Mouse (Mus musculus) kidney, adult 2 months (tissue): ENCODE results near the gene Tmem132c. TPM values are rescaled to one million over a fixed set of nuclear protein-coding genes. Genes with fewer than 3 reads are reported as not detected.
"Not testable (repeated sequence)": the region's sequence is repeated elsewhere in the genome, so short reads cannot be mapped to it uniquely, and the experiment has no call there.

Experiments
- DNase-seq: peaks from one replicate; pipeline ENCODE4 v3.0.0; 2021
- H3K27ac ChIP-seq: fragments of 200-500 bp; 2 replicates; pipeline ENCODE4 v1.5.1; 2012; ENCODE audit warnings: low read depth, low read length, control low read depth, inconsistent platforms; ENCODE audit not compliant: insufficient read depth
- H3K27me3 ChIP-seq: fragments of 200-500 bp; replicated peaks from 2 replicates; pipeline ENCODE4 v1.6.1; 2012; ENCODE audit warnings: mild to moderate bottlenecking, moderate library complexity, low read length, inconsistent platforms; ENCODE audit not compliant: control insufficient read depth, insufficient read depth
- H3K36me3 ChIP-seq: fragments of 200-500 bp; 2 replicates; pipeline ENCODE4 v1.6.1; 2012; ENCODE audit warnings: mild to moderate bottlenecking, moderate library complexity, low read length, inconsistent platforms; ENCODE audit not compliant: control insufficient read depth, insufficient read depth
- H3K4me1 ChIP-seq: fragments of 200-500 bp; 2 replicates; pipeline ENCODE4 v1.6.1; 2011; ENCODE audit warnings: low read length; ENCODE audit not compliant: control insufficient read depth, insufficient read depth
- H3K4me3 ChIP-seq: fragments of 200-500 bp; 2 replicates; pipeline ENCODE4 v1.5.1; 2011; ENCODE audit warnings: mild to moderate bottlenecking, low read depth, low read length, control low read depth; ENCODE audit not compliant: insufficient read depth
- CTCF ChIP-seq: fragments of 200-500 bp; conservative IDR thresholded peaks from 2 replicates; pipeline ENCODE4 v1.5.1; 2011; ENCODE audit warnings: low read depth, mild to moderate bottlenecking, control low read depth, low read length, moderate library complexity, mixed read lengths; ENCODE audit not compliant: insufficient read depth, insufficient read length
- POLR2A ChIP-seq: fragments of 200-500 bp; IDR thresholded peaks from one replicate; pipeline ENCODE4 v1.6.1; 2011; ENCODE audit warnings: low read depth, low read length, control low read depth
- WGBS: fragments of 180-500 bp; shearing (Covaris S2); methylation state at CpG from one replicate; pipeline ENCODE4 v1.1.7; 2018; 5-methylcytosine and 5-hydroxymethylcytosine counted together
- polyA plus RNA-seq: library from polyadenylated mRNA; depleted of rRNA; stranded (reverse); fragments of >200 nt; gene quantifications from 2 replicates; pipeline ENCODE4 v1.2.3, GENCODE M21; 2012

Tmem132c gene
- polyA plus RNA-seq, 1 experiment, result 0.17 TPM

- Histone ChIP-seq H3K27me3 (no peaks in the 10 kb centered on the region), H3K4me3 (no peak overlapping the region), H3K4me1 (no peaks in the 10 kb centered on the region), H3K27ac (no peak overlapping the region), H3K36me3 (no peaks in the 10 kb centered on the region)
- no peak for DNase-seq
- TF ChIP-seq POLR2A (no peak), CTCF (0 out of 2 replicates have a peak, but pooled peaks have one; percentile 11)
- WGBS, result 37% methylated on average over 3 of the region's 3 CpGs
These were observed 99.5 kb downstream of the Tmem132c start for GRCm38 (mm10) chr5:127341158-127341557.

DNA sequence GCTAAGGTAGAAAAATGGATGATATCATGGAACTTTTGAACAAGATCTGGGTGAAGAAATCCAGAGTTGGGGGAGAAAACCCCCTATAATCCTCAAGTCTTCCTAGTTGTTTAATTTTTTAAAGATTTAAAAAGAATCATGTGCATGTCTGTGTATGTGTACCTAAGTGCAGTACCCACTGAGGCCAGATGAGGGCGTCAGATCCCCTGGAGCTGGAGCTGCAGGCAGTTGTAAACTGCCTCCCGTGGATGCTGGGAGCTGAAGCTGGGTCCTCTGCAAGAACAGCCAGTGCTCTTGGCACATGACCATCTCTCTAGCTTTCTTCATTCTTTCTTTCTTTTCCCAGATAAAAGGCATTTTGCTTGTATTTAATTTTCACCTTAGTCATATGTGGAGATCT, 103.1 kb downstream of the Tmem132c start:
- no peak for DNase-seq
- TF ChIP-seq CTCF (no peak), POLR2A (no peak)
- Histone ChIP-seq H3K27me3 (no peaks in the 10 kb centered on the region), H3K4me1 (no peaks in the 10 kb centered on the region), H3K36me3 (no peaks in the 10 kb centered on the region), H3K4me3 (no peak overlapping the region), H3K27ac (no peak overlapping the region)
- 40% methylated on average over 2 of the region's 2 CpGs for WGBS

- no peak for DNase-seq
- 91% methylated on average over 2 of the region's 2 CpGs for WGBS
- H3K27me3 ChIP-seq, result no peaks in the 10 kb centered on the region
- no peaks in the 10 kb centered on the region for H3K36me3 ChIP-seq
- no peak overlapping the region for H3K4me3 ChIP-seq
- TF ChIP-seq CTCF (no peak), POLR2A (no peak)
- H3K4me1 ChIP-seq, result no peaks in the 10 kb centered on the region
- H3K27ac ChIP-seq, result no peak overlapping the region
These were observed 104.8 kb downstream of the Tmem132c start for GRCm38 (mm10) chr5:127346364-127346763.

GRCm38 (mm10) chr5:127347053-127347748, 105.6 kb downstream of the Tmem132c start:
- TF ChIP-seq POLR2A, result no peak
- no peak for TF ChIP-seq CTCF
- H3K4me1 ChIP-seq, result no peaks in the 10 kb centered on the region
- no peak overlapping the region for H3K4me3 ChIP-seq
- WGBS, result 71% methylated on average over 12 of the region's 12 CpGs
- no peaks in the 10 kb centered on the region for H3K36me3 ChIP-seq
- no peaks in the 10 kb centered on the region for H3K27me3 ChIP-seq
- no peak overlapping the region for H3K27ac ChIP-seq
- no peak for DNase-seq

- TF ChIP-seq POLR2A (no peak), CTCF (no peak)
- no peaks in the 10 kb centered on the region for H3K4me1 ChIP-seq
- no peak overlapping the region for H3K4me3 ChIP-seq
- no peaks in the 10 kb centered on the region for H3K36me3 ChIP-seq
- H3K27me3 ChIP-seq, result no peaks in the 10 kb centered on the region
- 51% methylated on average over 9 of the region's 9 CpGs for WGBS
- peak; percentile 17 for DNase-seq
- H3K27ac ChIP-seq, result no peak overlapping the region
These were observed 107.8 kb downstream of the Tmem132c start for GRCm38 (mm10) chr5:127349221-127350065.

- H3K36me3 ChIP-seq, result no peaks in the 10 kb centered on the region
- no peaks in the 10 kb centered on the region for H3K4me1 ChIP-seq
- H3K27me3 ChIP-seq, result no peaks in the 10 kb centered on the region
- no peak overlapping the region for H3K27ac ChIP-seq
- H3K4me3 ChIP-seq, result no peak overlapping the region
- TF ChIP-seq CTCF (0 out of 2 replicates have a peak, but pooled peaks have one; percentile 13), POLR2A (no peak)
- WGBS, result 64% methylated on average over 2 of the region's 2 CpGs
- DNase-seq, result no peak
These were observed 111.4 kb downstream of the Tmem132c start for GRCm38 (mm10) chr5:127353002-127353401.

- Histone ChIP-seq H3K4me1 (no peaks in the 10 kb centered on the region), H3K36me3 (no peaks in the 10 kb centered on the region), H3K4me3 (no peak overlapping the region), H3K27me3 (no peaks in the 10 kb centered on the region), H3K27ac (no peak overlapping the region)
- 21% methylated on average over 8 of the region's 8 CpGs for WGBS
- no peak for DNase-seq
- no peak for TF ChIP-seq POLR2A
- TF ChIP-seq CTCF, result no peak
These were observed 114.2 kb downstream of the Tmem132c start for GRCm38 (mm10) chr5:127355836-127356235.

DNA sequence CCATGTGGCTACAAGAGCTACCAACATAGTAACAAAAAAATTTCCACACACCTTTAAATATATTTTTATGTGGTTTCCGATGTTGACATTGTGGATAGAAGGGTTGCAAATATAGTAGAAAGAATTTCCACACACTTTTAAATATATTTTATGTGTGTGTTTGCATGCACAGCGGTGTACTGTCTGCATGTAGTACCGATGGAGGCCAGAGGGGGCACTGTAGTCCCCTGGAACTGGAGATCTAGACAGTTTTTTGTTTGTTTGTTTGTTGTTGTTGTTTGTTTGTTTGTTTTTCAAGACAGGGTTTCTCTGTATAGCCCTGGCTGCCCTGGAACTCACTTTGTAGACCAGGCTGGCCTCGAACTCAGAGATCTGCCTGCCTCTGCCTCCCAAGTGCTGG, 116.3 kb downstream of the Tmem132c start:
- H3K27me3 ChIP-seq, H3K36me3 ChIP-seq, H3K27ac ChIP-seq, H3K4me1 ChIP-seq, H3K4me3 ChIP-seq, DNase-seq: not testable (repeated sequence)
- WGBS, result 91% methylated on average over 4 of the region's 4 CpGs
